Mouse (Mus musculus) CH12.LX (cell line): ENCODE measurements around the gene Plod3.

Source experiments
- CTCF ChIP-seq, 2 experiments: IDR thresholded peaks in 1 of 2; conservative IDR thresholded peaks in 1 of 2; 2 replicates each; pipeline ENCODE4 v1.5.1; 2011 to 2012; ENCODE audit warnings: low read depth in 2 of 2, low read length in 2 of 2, improper control_type of control experiment in 1 of 2, inconsistent platforms in 1 of 2, mild to moderate bottlenecking in 1 of 2, moderate library complexity in 1 of 2
- JUND ChIP-seq: conservative IDR thresholded peaks from 2 replicates; pipeline ENCODE4 v1.6.1; 2011; ENCODE audit warnings: low read depth, low read length, improper control_type of control experiment
- POLR2A ChIP-seq: IDR thresholded peaks from 2 replicates; pipeline ENCODE4 v1.6.1; 2011; ENCODE audit warnings: low read depth, mild to moderate bottlenecking, improper control_type of control experiment, low read length
- TCF12 ChIP-seq: IDR thresholded peaks from 2 replicates; pipeline ENCODE4 v1.6.1; 2014; ENCODE audit warnings: low read depth, mild to moderate bottlenecking, inconsistent platforms, low read length, improper control_type of control experiment
- ZC3H11A ChIP-seq: IDR thresholded peaks from 2 replicates; pipeline ENCODE4 v1.6.1; 2012; ENCODE audit warnings: low read depth, mild to moderate bottlenecking, inconsistent platforms, low read length, improper control_type of control experiment

DNA sequence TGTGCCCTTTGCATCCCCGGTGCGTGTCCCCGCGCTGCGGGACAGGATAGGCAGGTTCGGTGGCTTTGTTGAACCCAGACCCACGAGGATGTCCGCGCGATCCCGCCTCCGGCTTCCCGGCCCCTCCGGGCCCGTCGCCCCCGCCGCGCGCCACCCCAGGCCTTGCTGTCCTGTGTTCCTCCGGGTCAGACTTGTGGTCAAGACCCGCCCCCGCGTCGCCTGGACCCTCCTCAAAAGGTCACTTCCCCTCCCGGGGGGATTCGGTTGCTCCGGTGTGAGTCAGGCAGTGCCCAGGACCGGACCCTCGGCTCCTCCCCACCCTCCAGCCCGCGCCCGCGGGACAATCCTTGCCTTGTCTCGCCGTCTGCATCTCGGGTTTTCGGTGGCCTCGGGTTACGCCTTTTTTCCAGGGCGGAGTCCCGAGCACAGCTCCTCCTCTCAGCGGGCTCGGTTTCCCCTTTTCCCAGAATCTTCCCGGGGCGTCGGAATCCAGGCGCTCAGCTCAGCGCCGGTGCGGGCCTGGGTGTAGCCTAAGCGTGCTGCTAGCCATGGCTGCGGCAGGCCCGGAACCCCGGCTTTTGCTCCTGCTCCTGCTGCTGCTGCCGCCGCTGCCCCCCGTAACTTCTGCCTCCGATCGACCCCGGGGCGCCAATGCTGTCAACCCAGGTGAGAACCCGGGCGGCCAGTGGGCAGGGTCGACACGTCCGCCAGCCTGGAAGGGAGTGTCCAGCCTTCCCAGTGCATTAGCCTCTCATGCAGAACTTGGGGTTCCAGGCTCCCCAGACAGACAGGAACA lies 517 bp downstream of the Plod3 start:
- TF ChIP-seq ZC3H11A (no peak), CTCF (conservative IDR thresholded peaks at IDR 0.05 in 1 of 2, IDR thresholded peaks at IDR 0.05 in 1 of 2; ENCODE audit: low read depth in 2 of 2, low read length in 2 of 2) (no peak), JUND (no peak), POLR2A (peak; percentile 64; the same call in 1 of the 2 replicates), TCF12 (no peak)
